Mouse (Mus musculus) E14TG2a.4 (cell line): ENCODE data around the gene D630045J12Rik.
A peak's percentile ranks its signal among the peaks of the same experiment; 100 is the strongest.

Source experiments
- H3K27me3 ChIP-seq: 2 replicates; pipeline ENCODE4 v1.6.1; 2014; ENCODE audit warnings: low read length, control low read depth; ENCODE audit not compliant: insufficient read depth
- H3K36me3 ChIP-seq: 2 replicates; pipeline ENCODE4 v1.6.1; 2014; ENCODE audit warnings: low read length, control low read depth; ENCODE audit not compliant: insufficient read depth
- H3K4me1 ChIP-seq: replicated peaks from 2 replicates; pipeline ENCODE4 v1.6.1; 2014; ENCODE audit warnings: low read depth, low read length, control low read depth
- H3K4me3 ChIP-seq: replicated peaks from 2 replicates; pipeline ENCODE4 v1.5.1; 2014; ENCODE audit warnings: mild to moderate bottlenecking, low read length
- H3K9me3 ChIP-seq: 2 replicates; pipeline ENCODE4 v1.6.1; 2014; ENCODE audit warnings: low read length, control low read depth
- CTCF ChIP-seq: conservative IDR thresholded peaks from 2 replicates; pipeline ENCODE4 v1.5.1; 2014; ENCODE audit warnings: low read length
- NANOG ChIP-seq: IDR thresholded peaks from 2 replicates; pipeline ENCODE4 v1.6.1; 2014; ENCODE audit warnings: borderline replicate concordance, low read length, mixed read lengths
- POU5F1 ChIP-seq: IDR thresholded peaks from 2 replicates; pipeline ENCODE4 v1.6.1; 2014; ENCODE audit warnings: low read length, borderline replicate concordance

D630045J12Rik gene

GRCm38 (mm10) chr6:38264466-38264865, 10.7 kb upstream of the D630045J12Rik start:
- no peak overlapping the region for H3K4me3 ChIP-seq
- no peaks in the 10 kb centered on the region for H3K36me3 ChIP-seq
- no peaks in the 10 kb centered on the region; the same call in 1 of the 2 replicates for H3K9me3 ChIP-seq
- H3K4me1 ChIP-seq: no peaks in the 10 kb centered on the region
- no peaks in the 10 kb centered on the region for H3K27me3 ChIP-seq
- TF ChIP-seq NANOG (no peak), CTCF (no peak), POU5F1 (no peak)

GRCm38 (mm10) chr6:38263393-38264159, 9.8 kb upstream of the D630045J12Rik start:
- Histone ChIP-seq H3K36me3 (no peaks in the 10 kb centered on the region), H3K9me3 (no peaks in the 10 kb centered on the region; the same call in 1 of the 2 replicates), H3K4me3 (no peak overlapping the region), H3K4me1 (no peaks in the 10 kb centered on the region), H3K27me3 (no peaks in the 10 kb centered on the region)
- no peak for TF ChIP-seq NANOG
- TF ChIP-seq POU5F1: no peak
- TF ChIP-seq CTCF: no peak

GRCm38 (mm10) chr6:38261877-38262276, 8.1 kb upstream of the D630045J12Rik start:
- Histone ChIP-seq H3K27me3 (peaks cover 7% of the 10 kb centered on the region), H3K4me3 (no peak overlapping the region), H3K36me3 (no peaks in the 10 kb centered on the region), H3K4me1 (no peaks in the 10 kb centered on the region), H3K9me3 (no peaks in the 10 kb centered on the region; the same call in 1 of the 2 replicates)
- TF ChIP-seq POU5F1: no peak
- peak; percentile 10; the same call in 1 of the 2 replicates for TF ChIP-seq CTCF

- TF ChIP-seq CTCF: no peak
- Histone ChIP-seq H3K4me3 (no peak overlapping the region), H3K36me3 (no peaks in the 10 kb centered on the region), H3K4me1 (peaks cover 15% of the 10 kb centered on the region), H3K9me3 (no peaks in the 10 kb centered on the region; the same call in 1 of the 2 replicates), H3K27me3 (peaks cover 44% of the 10 kb centered on the region)
Measured at GRCm38 (mm10) chr6:38257506-38257905, 3.7 kb upstream of the D630045J12Rik start.

GRCm38 (mm10) chr6:38256793-38257192, 3.0 kb upstream of the D630045J12Rik start:
- Histone ChIP-seq H3K4me1 (peaks cover 22% of the 10 kb centered on the region), H3K9me3 (no peaks in the 10 kb centered on the region; the same call in 1 of the 2 replicates), H3K4me3 (no peak overlapping the region), H3K27me3 (peaks cover 52% of the 10 kb centered on the region), H3K36me3 (no peaks in the 10 kb centered on the region)
- TF ChIP-seq POU5F1: no peak
- TF ChIP-seq NANOG: no peak
- TF ChIP-seq CTCF: no peak

DNA sequence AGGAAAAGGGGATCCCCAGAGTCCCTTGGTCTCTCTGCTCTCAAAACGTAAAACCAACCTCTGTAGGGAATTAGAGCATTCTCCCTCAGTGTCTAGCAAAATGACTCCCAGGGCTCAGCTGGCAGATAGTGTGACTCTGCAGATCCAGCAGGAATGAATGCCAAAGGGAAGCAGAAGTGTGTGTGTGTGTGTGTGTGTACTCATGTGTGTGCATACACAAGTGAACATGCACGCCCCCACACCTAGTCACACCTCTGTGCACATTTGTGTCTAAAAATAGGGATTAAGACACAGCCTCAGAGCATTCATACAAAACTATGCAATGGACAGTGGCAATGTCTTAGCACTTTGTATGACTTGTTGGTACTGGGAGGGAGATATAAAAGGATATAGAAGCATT, 2.0 kb upstream of the D630045J12Rik start:
- no peak overlapping the region for H3K4me3 ChIP-seq
- H3K27me3 ChIP-seq: peaks cover 58% of the 10 kb centered on the region
- H3K9me3 ChIP-seq: no peaks in the 10 kb centered on the region
- TF ChIP-seq POU5F1 (no peak), CTCF (no peak), NANOG (no peak)
- no peaks in the 10 kb centered on the region for H3K36me3 ChIP-seq
- peaks cover 32% of the 10 kb centered on the region for H3K4me1 ChIP-seq

GRCm38 (mm10) chr6:38252766-38253735, 758 bp downstream of the D630045J12Rik start:
- no peaks in the 10 kb centered on the region for H3K36me3 ChIP-seq
- peaks cover 59% of the 10 kb centered on the region for H3K27me3 ChIP-seq
- TF ChIP-seq CTCF (no peak), POU5F1 (no peak), NANOG (no peak)
- H3K4me1 ChIP-seq: peaks cover 47% of the 10 kb centered on the region
- no peaks in the 10 kb centered on the region for H3K9me3 ChIP-seq
- H3K4me3 ChIP-seq: peak overlapping the region; percentile 84

GRCm38 (mm10) chr6:38252139-38252538, 1.7 kb downstream of the D630045J12Rik start:
- no peaks in the 10 kb centered on the region for H3K36me3 ChIP-seq

More at GRCm38 (mm10) chr6:38252139-38252538, 1.7 kb downstream of the D630045J12Rik start:
- peak overlapping the region; percentile 24; the same call in 1 of the 2 replicates for H3K4me3 ChIP-seq
- peaks cover 47% of the 10 kb centered on the region for H3K4me1 ChIP-seq
- H3K9me3 ChIP-seq: no peaks in the 10 kb centered on the region
- TF ChIP-seq CTCF (no peak), POU5F1 (no peak), NANOG (no peak)
- peaks cover 55% of the 10 kb centered on the region for H3K27me3 ChIP-seq
